Mouse (Mus musculus) ES-E14 (cell line): ENCODE measurements around the gene Ddc. TPM values are rescaled to one million over a fixed set of nuclear protein-coding genes. Genes with fewer than 3 reads are reported as not detected.

Experiments
- DNase-seq: peaks from one replicate; pipeline ENCODE4 v3.0.0-alpha.2; 2013; ENCODE audit warnings: low read depth, low spot score
- H3K27ac ChIP-seq: 2 replicates; pipeline ENCODE4 v1.5.1; 2012; ENCODE audit warnings: low read depth, mild to moderate bottlenecking, low read length, moderate library complexity, mixed read lengths; ENCODE audit not compliant: poor library complexity, insufficient read depth, severe bottlenecking
- H3K36me3 ChIP-seq: 2 replicates; pipeline ENCODE4 v1.6.1; 2012; ENCODE audit warnings: mild to moderate bottlenecking, low read length, moderate library complexity, mixed read lengths; ENCODE audit not compliant: control insufficient read depth, poor library complexity, insufficient read depth, severe bottlenecking
- H3K4me1 ChIP-seq, 2 experiments: fragments of 150-350 bp in 1 of 2; sonication (generic) in 1 of 2; 2 replicates each; pipeline ENCODE4 v1.6.1; 2012; ENCODE audit warnings: low read length in 2 of 2, mild to moderate bottlenecking in 1 of 2, mixed read lengths in 1 of 2; ENCODE audit not compliant: control insufficient read depth in 2 of 2, insufficient read depth in 2 of 2, poor library complexity in 1 of 2
- H3K4me3 ChIP-seq, 2 experiments: fragments of 150-350 bp in 1 of 2; sonication (generic) in 1 of 2; 2 replicates each; pipeline ENCODE4 v1.5.1; 2012; ENCODE audit warnings: low read length in 2 of 2, low read depth in 1 of 2, mild to moderate bottlenecking in 1 of 2, mixed read lengths in 1 of 2; ENCODE audit not compliant: insufficient read depth in 1 of 2, poor library complexity in 1 of 2, severe bottlenecking in 1 of 2
- H3K9ac ChIP-seq: 2 replicates; pipeline ENCODE4 v1.6.1; 2012; ENCODE audit warnings: low read depth, mild to moderate bottlenecking, low read length, mixed read lengths; ENCODE audit not compliant: poor library complexity, insufficient read depth, severe bottlenecking
- H3K9me3 ChIP-seq: fragments of 150-350 bp; sonication (generic); 2 replicates; pipeline ENCODE4 v1.6.1; 2012; ENCODE audit warnings: low read depth, mild to moderate bottlenecking, low read length; ENCODE audit not compliant: control insufficient read depth, insufficient read depth
- CHD2 ChIP-seq: IDR thresholded peaks from 2 replicates; pipeline ENCODE4 v1.6.1; 2014; ENCODE audit warnings: mild to moderate bottlenecking, low read depth, low read length, inconsistent platforms
- HCFC1 ChIP-seq: IDR thresholded peaks from 2 replicates; pipeline ENCODE4 v1.6.1; 2012; ENCODE audit warnings: low read length, inconsistent platforms, borderline replicate concordance; ENCODE audit not compliant: insufficient read depth
- MAFK ChIP-seq: IDR thresholded peaks from 2 replicates; pipeline ENCODE4 v1.6.1; 2014; ENCODE audit warnings: mild to moderate bottlenecking, low read depth, low read length, inconsistent platforms; ENCODE audit not compliant: insufficient read depth
- ZC3H11A ChIP-seq: IDR thresholded peaks from 2 replicates; pipeline ENCODE4 v1.6.1; 2012; ENCODE audit warnings: low read depth, mild to moderate bottlenecking, inconsistent platforms, low read length, borderline replicate concordance
- ZNF384 ChIP-seq: IDR thresholded peaks from 2 replicates; pipeline ENCODE4 v1.6.1; 2012; ENCODE audit warnings: low read depth, low read length, inconsistent platforms
- in situ Hi-C, 2 experiments: fragments of 600-800 bp; cut with MboI; formaldehyde crosslinking; loops; one replicate each; pipeline ENCODE4 v1.15.1; 2025; ENCODE audit warnings: low sequenced_read_pairs in 2 of 2, inconsistent platforms in 1 of 2; ENCODE audit not compliant: unreplicated experiment in 2 of 2
- total RNA-seq: library from RNA; depleted of rRNA; stranded (reverse); fragments of 300-350 nt; gene quantifications from 2 replicates; pipeline ENCODE4 v1.2.3, GENCODE M21; 2012

The Ddc gene
- total RNA-seq, 1 experiment = 29.1 TPM

DNA sequence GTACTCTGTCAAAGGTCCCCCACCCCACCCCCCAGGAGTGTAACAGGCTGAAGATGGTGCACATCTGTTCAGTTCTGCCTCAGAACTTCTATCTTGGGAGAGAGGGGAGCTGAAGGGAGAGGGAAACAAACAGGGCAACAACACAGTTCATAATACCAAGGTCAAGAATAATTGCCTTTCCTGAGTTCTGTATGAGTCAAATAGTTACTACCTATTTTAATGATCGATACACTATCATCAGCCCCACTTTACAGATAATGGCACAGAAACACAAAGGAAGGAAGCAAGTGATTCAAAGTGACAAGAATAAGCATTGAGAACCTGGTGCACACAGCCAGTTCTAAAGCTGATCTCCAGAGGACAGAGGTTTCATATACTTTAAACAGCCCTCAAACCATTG is 40.6 kb upstream of the Ddc start:
- peaks cover 13% of the 10 kb centered on the region; the same call in 1 of the 2 replicates for H3K36me3 ChIP-seq
- peaks cover 3 to 19% of the 10 kb centered on the region in 2 experiments for H3K4me1 ChIP-seq
- TF ChIP-seq HCFC1 (no peak), ZNF384 (no peak), CHD2 (no peak), MAFK (no peak), ZC3H11A (no peak)
- in situ Hi-C loops = no loop called here
- DNase-seq = no peak
- no peaks in the 10 kb centered on the region for H3K9me3 ChIP-seq
- no peak overlapping the region for H3K27ac ChIP-seq
- no peak overlapping the region for H3K4me3 ChIP-seq
- H3K9ac ChIP-seq = no peak overlapping the region

DNA sequence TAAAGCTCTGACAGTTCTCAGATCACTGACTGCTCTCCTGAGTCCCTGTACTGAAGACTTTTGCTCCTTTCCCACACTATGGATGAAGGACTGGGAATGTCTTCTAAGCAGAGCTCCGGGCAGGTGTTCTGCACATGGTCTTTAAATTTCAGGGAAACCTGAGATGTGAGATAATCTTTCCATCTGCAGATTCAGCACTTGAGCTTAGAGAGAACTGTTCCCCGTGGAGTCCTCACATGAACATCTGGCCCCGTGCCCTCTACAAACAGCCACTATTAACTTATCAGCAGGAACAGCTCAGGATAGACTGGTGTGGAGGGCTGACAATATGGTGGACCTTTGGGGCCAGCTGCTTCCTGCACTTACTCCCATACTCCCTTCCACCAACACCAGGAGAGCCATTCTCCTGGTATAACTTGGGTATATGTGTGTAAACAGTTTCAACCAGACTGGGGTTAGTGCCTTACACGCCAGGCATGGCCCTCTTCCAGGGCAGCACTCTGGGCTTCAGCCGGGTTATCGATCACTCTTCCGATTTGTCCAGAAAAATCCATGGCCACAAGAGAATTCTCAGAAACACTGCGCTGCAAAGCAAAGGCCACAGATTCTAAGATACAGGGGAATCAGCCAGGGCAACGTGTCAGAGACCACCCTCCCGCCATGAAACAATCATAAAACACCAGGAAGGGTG is 39.5 kb upstream of the Ddc start:
- TF ChIP-seq ZC3H11A (no peak), ZNF384 (no peak), CHD2 (no peak), MAFK (no peak), HCFC1 (no peak)
- H3K4me1 ChIP-seq = peaks cover 2 to 12% of the 10 kb centered on the region in 2 experiments
- H3K9me3 ChIP-seq = no peaks in the 10 kb centered on the region
- H3K4me3 ChIP-seq = no peak overlapping the region
- H3K27ac ChIP-seq = no peak overlapping the region
- H3K36me3 ChIP-seq = peaks cover 19% of the 10 kb centered on the region; the same call in 1 of the 2 replicates
- H3K9ac ChIP-seq = no peak overlapping the region
- no peak for DNase-seq
- in situ Hi-C loops = no loop called here

DNA sequence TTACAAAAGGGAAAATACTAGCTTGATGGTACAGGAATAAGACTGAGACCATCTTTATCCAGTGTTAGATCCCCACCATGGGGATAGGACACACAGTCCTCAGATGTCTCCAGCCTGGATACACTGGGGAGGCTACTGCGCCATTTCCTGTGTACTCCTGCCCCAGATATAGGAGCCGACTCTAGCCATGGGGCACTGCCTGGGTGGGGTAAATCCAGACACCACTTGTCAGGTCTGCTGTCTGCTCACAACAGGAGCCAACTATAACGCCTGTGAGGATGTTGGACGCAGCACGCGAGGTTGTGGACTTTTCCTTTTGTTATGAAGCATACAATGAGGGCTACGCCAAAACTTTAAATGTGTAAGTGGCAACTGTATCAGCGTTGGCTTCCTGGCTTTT is 36.9 kb upstream of the Ddc start:
- DNase-seq = no peak
- H3K36me3 ChIP-seq = peaks cover 19% of the 10 kb centered on the region; the same call in 1 of the 2 replicates
- in situ Hi-C loops = no loop called here
- no peak overlapping the region for H3K9ac ChIP-seq
- no peaks in the 10 kb centered on the region; a peak in 1 of 4 replicates for H3K4me1 ChIP-seq
- no peaks in the 10 kb centered on the region for H3K9me3 ChIP-seq
- H3K4me3 ChIP-seq = no peak overlapping the region
- no peak overlapping the region; the same call in 1 of the 2 replicates for H3K27ac ChIP-seq
- no peak for TF ChIP-seq ZC3H11A
- TF ChIP-seq ZNF384 = no peak
- no peak for TF ChIP-seq CHD2
- TF ChIP-seq MAFK = no peak
- no peak for TF ChIP-seq HCFC1

DNA sequence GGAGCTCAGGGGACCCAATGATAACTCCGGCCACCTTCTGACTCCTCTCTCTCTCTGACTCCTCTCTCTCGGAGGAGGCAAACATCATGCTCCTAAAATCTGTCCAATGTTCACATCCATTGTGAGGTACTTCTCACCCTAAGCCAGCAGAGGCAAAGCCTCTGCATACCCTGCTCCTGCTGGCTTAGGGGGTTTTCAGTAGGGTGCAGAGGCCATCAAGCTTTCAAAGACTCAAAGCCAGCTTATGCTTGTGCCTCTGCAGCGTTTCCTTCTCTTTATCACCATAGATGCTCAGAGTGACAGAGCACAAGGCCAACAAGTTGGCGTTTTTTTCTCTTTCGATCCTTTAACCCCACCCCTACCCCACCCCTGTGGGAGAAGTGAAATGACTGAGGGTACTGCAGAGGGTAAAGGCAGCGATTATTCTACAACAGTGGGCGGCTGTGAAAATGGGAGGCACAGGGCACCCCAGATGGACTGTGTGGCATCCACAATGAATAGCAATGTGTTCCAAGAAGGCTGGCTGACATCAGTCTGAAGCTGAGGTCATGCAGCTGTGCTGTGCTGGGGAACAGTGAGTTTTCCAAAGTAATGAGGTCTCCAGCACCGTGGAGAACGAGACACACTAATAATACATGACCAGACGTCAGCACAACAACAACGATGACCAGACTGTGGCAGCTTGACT is 34.3 kb upstream of the Ddc start:
- Histone ChIP-seq H3K4me1 (no peaks in the 10 kb centered on the region), H3K9ac (no peak overlapping the region), H3K27ac (no peak overlapping the region), H3K9me3 (no peaks in the 10 kb centered on the region), H3K36me3 (peaks cover 16% of the 10 kb centered on the region; the same call in 1 of the 2 replicates), H3K4me3 (no peak overlapping the region)
- TF ChIP-seq CHD2 (no peak), ZNF384 (no peak), MAFK (no peak), ZC3H11A (no peak), HCFC1 (no peak)
- no peak for DNase-seq
- in situ Hi-C loops = no loop called here
